Mouse (Mus musculus) telencephalon, adult 2 months (tissue): ENCODE measurements around the gene Mei1.

ENCODE experiments used
- DNase-seq: peaks from one replicate; pipeline ENCODE4 v3.0.0-alpha.2; 2011; ENCODE audit warnings: low read depth, low spot score

Mei1 gene

DNA sequence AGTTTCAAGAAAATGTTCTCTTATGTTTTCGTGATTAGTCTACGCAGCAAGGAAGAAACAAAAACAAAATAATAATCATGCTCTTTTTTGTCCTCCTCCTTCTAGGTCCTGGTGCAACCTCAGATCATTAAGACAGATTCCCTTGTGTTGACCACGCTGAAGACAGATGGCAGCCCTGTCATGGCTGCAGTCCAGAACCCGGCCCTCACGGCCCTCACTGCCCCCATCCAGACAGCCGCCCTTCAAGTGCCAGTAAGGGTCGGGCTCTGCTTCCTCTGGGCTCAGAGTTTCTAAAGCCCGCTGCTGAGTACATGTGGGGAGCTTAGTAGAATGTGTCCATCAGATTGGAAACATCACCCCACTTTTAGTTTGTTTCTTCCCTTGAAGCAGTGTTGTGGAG lies 102.9 kb downstream of the Mei1 start:
- DNase-seq, result no peak

DNA sequence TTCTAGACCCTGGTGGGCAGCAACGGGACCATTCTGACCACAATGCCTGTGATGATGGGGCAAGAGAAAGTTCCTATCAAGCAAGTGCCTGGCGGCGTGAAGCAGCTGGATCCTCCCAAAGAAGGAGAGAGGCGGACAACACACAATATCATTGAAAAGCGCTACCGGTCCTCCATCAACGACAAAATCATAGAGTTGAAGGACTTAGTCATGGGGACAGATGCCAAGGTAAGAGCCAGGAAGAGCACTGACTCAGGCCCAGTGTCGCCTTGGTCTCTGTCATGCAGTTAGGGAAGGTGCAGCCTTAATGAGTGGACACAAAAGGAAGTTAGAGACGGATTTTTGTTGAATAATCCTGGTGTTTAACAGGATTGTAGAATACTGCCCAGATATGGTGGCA lies 105.3 kb downstream of the Mei1 start:
- DNase-seq, result no peak
